Mouse (Mus musculus) midbrain, embryonic 14.5 days (tissue): ENCODE results near the gene Atg2a. TPM values are rescaled to one million over a fixed set of nuclear protein-coding genes. Genes with fewer than 3 reads are reported as not detected.
A peak's percentile ranks its signal among the peaks of the same experiment; 100 is the strongest.

Experiments
- microRNA counts: library from miRNA; unstranded; fragments of <30 nt; microRNA quantifications from one replicate; lab custom pipeline; 2016
- microRNA-seq: library from miRNA; unstranded; fragments of <30 nt; microRNA quantifications from one replicate; pipeline ENCODE4, GENCODE M21; 2016
- polyA plus RNA-seq: library from polyadenylated mRNA; unstranded; fragments of >200 nt; fragmentation: Nextera tagmentation; extraction: Ambion mirVana; gene quantifications from 2 replicates; pipeline ENCODE4 v1.2.1, GENCODE M21; 2014

Atg2a gene
- polyA plus RNA-seq, 1 experiment from 2014 or later = 15.4 TPM

MicroRNAs encoded within 50 kb of the gene (microRNA counts, 519-probe panel; counts per million panel counts)
- microRNA mmu-miR-192 (lab: Ali Mortazavi, UCI) = not detected

Small RNA genes within 50 kb of the gene (microRNA-seq; reads per million reads assigned to microRNA genes)
- gene Mir192 (107 reads per million, percentile 57 among the genes with 10 or more reads in this experiment), gene Mir194-2 (106 reads per million, percentile 57 among the genes with 10 or more reads in this experiment)

Other genes with a start within 250 kb of the Atg2a start
- gene Capn1, start 225.8 kb upstream of the Atg2a start, polyA plus RNA-seq = 2.4 and 2.6 TPM in 2 replicates
- gene Syvn1, start 195.1 kb upstream of the Atg2a start, polyA plus RNA-seq = 28.8 and 33.6 TPM in 2 replicates
- gene Mrpl49, start 183.9 kb upstream of the Atg2a start, polyA plus RNA-seq = 72.9 and 73.0 TPM in 2 replicates
- 602 and 698 TPM in 2 replicates for gene Fau, start 183.8 kb upstream of the Atg2a start, polyA plus RNA-seq
- 32.4 and 37.9 TPM in 2 replicates for gene Znhit2, start 180.5 kb upstream of the Atg2a start, polyA plus RNA-seq
- 43.7 and 57.6 TPM in 2 replicates for gene Tm7sf2, start 173.3 kb upstream of the Atg2a start, polyA plus RNA-seq
- gene Vps51, start 164.4 kb upstream of the Atg2a start, polyA plus RNA-seq = 86.1 and 86.7 TPM in 2 replicates
- gene Tmem262, start 161.6 kb upstream of the Atg2a start, polyA plus RNA-seq = not detected in 2 replicates
- 0.92 and 1.6 TPM in 2 replicates for gene Gm28374, start 159.4 kb upstream of the Atg2a start, polyA plus RNA-seq
- gene Zfpl1, start 156.7 kb upstream of the Atg2a start, polyA plus RNA-seq = 85.5 and 90.6 TPM in 2 replicates
- 4.7 and 8.6 TPM in 2 replicates for gene Cdca5, start 156.7 kb upstream of the Atg2a start, polyA plus RNA-seq
- gene AC131692.1, start 147.2 kb upstream of the Atg2a start, polyA plus RNA-seq = not detected in 2 replicates
- gene Naaladl1, start 135.9 kb upstream of the Atg2a start, polyA plus RNA-seq = 0.31 and 0.49 TPM in 2 replicates
- 45.8 and 56.6 TPM in 2 replicates for gene Sac3d1, start 123.0 kb upstream of the Atg2a start, polyA plus RNA-seq
- 49.8 and 67.4 TPM in 2 replicates for gene Snx15, start 113.4 kb upstream of the Atg2a start, polyA plus RNA-seq
- gene Batf2, start 100.7 kb upstream of the Atg2a start, polyA plus RNA-seq = 0.25 TPM in 1 of 2 replicates, not detected in the other
- gene Arl2, start 100.1 kb upstream of the Atg2a start, polyA plus RNA-seq = 104 and 145 TPM in 2 replicates
- not detected in 2 replicates for gene Majin, start 57.3 kb upstream of the Atg2a start, polyA plus RNA-seq
- not detected in 2 replicates for gene Gpha2, start 15.3 kb upstream of the Atg2a start, polyA plus RNA-seq
- 117 and 142 TPM in 2 replicates for gene Ppp2r5b, start 5.8 kb upstream of the Atg2a start, polyA plus RNA-seq
- gene Ehd1, start 35.1 kb downstream of the Atg2a start, polyA plus RNA-seq = 75.0 and 80.1 TPM in 2 replicates
- gene Cdc42bpg, start 64.8 kb downstream of the Atg2a start, polyA plus RNA-seq = 0.43 and 1.3 TPM in 2 replicates
- gene Men1, start 93.3 kb downstream of the Atg2a start, polyA plus RNA-seq = 54.8 and 55.4 TPM in 2 replicates
- 14.3 and 18.8 TPM in 2 replicates for gene Map4k2, start 99.5 kb downstream of the Atg2a start, polyA plus RNA-seq
- 99.6 and 125 TPM in 2 replicates for gene Sf1, start 122.0 kb downstream of the Atg2a start, polyA plus RNA-seq
- gene Pygm, start 142.7 kb downstream of the Atg2a start, polyA plus RNA-seq = 2.0 and 2.9 TPM in 2 replicates
- 32.9 and 58.5 TPM in 2 replicates for gene Rasgrp2, start 157.7 kb downstream of the Atg2a start, polyA plus RNA-seq
- gene Nrxn2, start 177.1 kb downstream of the Atg2a start, polyA plus RNA-seq = 54.1 and 105 TPM in 2 replicates